Mouse (Mus musculus) forebrain, embryonic 16.5 days (tissue): ENCODE data around the gene Dstyk. TPM values are rescaled to one million over a fixed set of nuclear protein-coding genes. Genes with fewer than 3 reads are reported as not detected.
A peak's percentile ranks its signal among the peaks of the same experiment; 100 is the strongest.

ENCODE experiments used
- ATAC-seq: fragments of 200-750 bp; cut with Nextera tagmentation; 2 replicates; pipeline ENCODE4 v1.8.0; 2017; ENCODE audit warnings: mild to moderate bottlenecking, moderate library complexity
- H3K27ac ChIP-seq: fragments of 300-500 bp; sonication (generic); 2 replicates; pipeline ENCODE4 v1.5.1; 2014; ENCODE audit warnings: low read length, control low read depth
- H3K27me3 ChIP-seq: fragments of 300-500 bp; sonication (generic); replicated peaks from 2 replicates; pipeline ENCODE4 v1.6.1; 2014; ENCODE audit warnings: low read length; ENCODE audit not compliant: control insufficient read depth, insufficient read depth
- H3K36me3 ChIP-seq: fragments of 300-500 bp; sonication (generic); 2 replicates; pipeline ENCODE4 v1.6.1; 2014; ENCODE audit not compliant: control insufficient read depth, insufficient read depth
- H3K4me1 ChIP-seq: fragments of 300-500 bp; sonication (generic); replicated peaks from 2 replicates; pipeline ENCODE4 v1.6.1; 2014; ENCODE audit warnings: low read length; ENCODE audit not compliant: control insufficient read depth, insufficient read depth
- H3K4me2 ChIP-seq: fragments of 300-500 bp; sonication (generic); 2 replicates; pipeline ENCODE4 v1.6.1; 2014; ENCODE audit warnings: mild to moderate bottlenecking, low read length, control low read depth
- H3K4me3 ChIP-seq: fragments of 300-500 bp; sonication (generic); replicated peaks from 2 replicates; pipeline ENCODE4 v1.5.1; 2014; ENCODE audit warnings: mild to moderate bottlenecking, low read length, control low read depth
- H3K9ac ChIP-seq: fragments of 300-500 bp; sonication (generic); replicated peaks from 2 replicates; pipeline ENCODE4 v1.6.1; 2014; ENCODE audit warnings: low read depth, low read length, control low read depth
- H3K9me3 ChIP-seq: fragments of 300-500 bp; sonication (generic); 2 replicates; pipeline ENCODE4 v1.6.1; 2016; ENCODE audit warnings: low read length; ENCODE audit not compliant: control insufficient read depth
- WGBS: fragments of 180-500 bp; shearing (Covaris S2); extraction: QIAGEN DNeasy Blood & Tissue Kit; methylation state at CpG from one replicate; pipeline ENCODE4 v1.1.7; 2014; 5-methylcytosine and 5-hydroxymethylcytosine counted together
- polyA plus RNA-seq: library from polyadenylated mRNA; unstranded; fragments of >200 nt; fragmentation: Nextera tagmentation; extraction: Ambion mirVana; gene quantifications from 2 replicates; pipeline ENCODE4 v1.2.1, GENCODE M21; 2015

Dstyk gene
- 12.3 and 13.1 TPM in 2 replicates for polyA plus RNA-seq

- Histone ChIP-seq H3K27me3 (no peaks in the 10 kb centered on the region), H3K9me3 (no peaks in the 10 kb centered on the region), H3K9ac (peak within 1 kb of the TSS; percentile 65), H3K4me1 (peaks cover 19% of the 10 kb centered on the region), H3K4me2 (peak within 1 kb of the TSS; percentile 72), H3K4me3 (peak within 1 kb of the TSS; percentile 52), H3K36me3 (no peaks in the 10 kb centered on the region), H3K27ac (peak within 1 kb of the TSS; percentile 86)
- ATAC-seq: peak; percentile 99
- WGBS: under 1% methylated on average over 73 of the region's 85 CpGs
Measured at GRCm38 (mm10) chr1:132417319-132418251, at the start of gene Dstyk. Gene Dstyk (plus strand): TSS chr1:132417555.

- H3K4me1 ChIP-seq: peaks cover 38% of the 10 kb centered on the region
- ATAC-seq: peak; percentile 82
- H3K4me3 ChIP-seq: no peak overlapping the region
- H3K9me3 ChIP-seq: no peaks in the 10 kb centered on the region
- H3K27me3 ChIP-seq: no peaks in the 10 kb centered on the region
- no peak overlapping the region for H3K27ac ChIP-seq
- H3K36me3 ChIP-seq: no peaks in the 10 kb centered on the region
- no peak overlapping the region for H3K4me2 ChIP-seq
- H3K9ac ChIP-seq: no peak overlapping the region
- WGBS: 29% methylated on average over 7 of the region's 7 CpGs
Measured at GRCm38 (mm10) chr1:132367692-132368506, 49.5 kb upstream of the Dstyk start.

- Histone ChIP-seq H3K36me3 (no peaks in the 10 kb centered on the region; the same call in 1 of the 2 replicates), H3K4me3 (no peak overlapping the region), H3K4me1 (peaks cover 61% of the 10 kb centered on the region), H3K4me2 (no peak overlapping the region), H3K9me3 (no peaks in the 10 kb centered on the region), H3K27ac (peak overlapping the region; percentile 11), H3K27me3 (no peaks in the 10 kb centered on the region), H3K9ac (no peak overlapping the region)
- WGBS: 81% methylated on average over 9 of the region's 9 CpGs
- ATAC-seq: no peak
Measured at GRCm38 (mm10) chr1:132370681-132371173, 46.6 kb upstream of the Dstyk start.

- H3K9ac ChIP-seq: 0 out of 2 replicates have a peak overlapping the region, but pooled peaks have one; percentile 2
- peak overlapping the region; percentile 11 for H3K27ac ChIP-seq
- no peaks in the 10 kb centered on the region for H3K27me3 ChIP-seq
- ATAC-seq: no peak
- no peaks in the 10 kb centered on the region for H3K9me3 ChIP-seq
- H3K4me1 ChIP-seq: peaks cover 67% of the 10 kb centered on the region
- H3K4me2 ChIP-seq: no peak overlapping the region
- WGBS: 37% methylated on average over 8 of the region's 8 CpGs
- no peak overlapping the region for H3K4me3 ChIP-seq
- no peaks in the 10 kb centered on the region; the same call in 1 of the 2 replicates for H3K36me3 ChIP-seq
Measured at GRCm38 (mm10) chr1:132371298-132372081, 45.9 kb upstream of the Dstyk start.

- Histone ChIP-seq H3K4me2 (no peak overlapping the region), H3K36me3 (no peaks in the 10 kb centered on the region; the same call in 1 of the 2 replicates), H3K27me3 (no peaks in the 10 kb centered on the region), H3K9me3 (no peaks in the 10 kb centered on the region), H3K4me1 (peaks cover 71% of the 10 kb centered on the region), H3K27ac (no peak overlapping the region), H3K4me3 (no peak overlapping the region), H3K9ac (no peak overlapping the region)
- ATAC-seq: no peak
- WGBS: 71% methylated on average over 5 of the region's 5 CpGs
Measured at GRCm38 (mm10) chr1:132372354-132372753, 45.0 kb upstream of the Dstyk start.

GRCm38 (mm10) chr1:132372896-132373534, 44.3 kb upstream of the Dstyk start:
- Histone ChIP-seq H3K4me3 (no peak overlapping the region), H3K9ac (no peak overlapping the region), H3K4me1 (peaks cover 73% of the 10 kb centered on the region), H3K27ac (no peak overlapping the region), H3K4me2 (no peak overlapping the region), H3K36me3 (no peaks in the 10 kb centered on the region; the same call in 1 of the 2 replicates), H3K9me3 (no peaks in the 10 kb centered on the region), H3K27me3 (no peaks in the 10 kb centered on the region)
- no peak for ATAC-seq
- 77% methylated on average over 6 of the region's 6 CpGs for WGBS

- 32% methylated on average over 5 of the region's 5 CpGs for WGBS
- peaks cover 73% of the 10 kb centered on the region for H3K4me1 ChIP-seq
- no peaks in the 10 kb centered on the region for H3K9me3 ChIP-seq
- H3K9ac ChIP-seq: no peak overlapping the region
- no peaks in the 10 kb centered on the region for H3K27me3 ChIP-seq
- no peak overlapping the region for H3K4me2 ChIP-seq
- no peak overlapping the region for H3K4me3 ChIP-seq
- peak; percentile 56 for ATAC-seq
- H3K36me3 ChIP-seq: no peaks in the 10 kb centered on the region; the same call in 1 of the 2 replicates
- H3K27ac ChIP-seq: peak overlapping the region; percentile 46
Measured at GRCm38 (mm10) chr1:132374140-132374872, 43.0 kb upstream of the Dstyk start.

- no peak overlapping the region for H3K9ac ChIP-seq
- no peak overlapping the region for H3K4me2 ChIP-seq
- no peak overlapping the region for H3K4me3 ChIP-seq
- WGBS: 67% methylated on average over 3 of the region's 3 CpGs
- no peaks in the 10 kb centered on the region for H3K27me3 ChIP-seq
- no peak for ATAC-seq
- H3K36me3 ChIP-seq: no peaks in the 10 kb centered on the region; the same call in 1 of the 2 replicates
- peak overlapping the region; percentile 46; the same call in 1 of the 2 replicates for H3K27ac ChIP-seq
- H3K9me3 ChIP-seq: no peaks in the 10 kb centered on the region
- H3K4me1 ChIP-seq: peaks cover 73% of the 10 kb centered on the region
Measured at GRCm38 (mm10) chr1:132374873-132375244, 42.5 kb upstream of the Dstyk start.
